ENCODE assay signal across 8 mouse cellular contexts in genomic region chr19:57355451-57356251, GRCm38 (mm10). TPM values are rescaled to one million over a fixed set of nuclear protein-coding genes. Genes with fewer than 3 reads are reported as not detected.
DNase-seq lines count a peak whose midpoint lies in the region; ATAC-seq and TF ChIP-seq lines count a peak whose summit lies in the region.

No protein-coding gene starts in this region.

- no peaks in the 10 kb centered on the region for H3K9me3 ChIP-seq in MEL (replicated peaks; ENCODE audit: insufficient read depth, low read length)
- no peaks in the 10 kb centered on the region for H3K9me3 ChIP-seq in intestine, embryonic 15.5 days

- TF ChIP-seq CTCF in MEL (IDR thresholded peaks at IDR 0.05 in 2 of 3, conservative IDR thresholded peaks at IDR 0.05 in 1 of 3; ENCODE audit: control insufficient read depth in 1 of 3, insufficient read depth in 1 of 3, low read depth in 2 of 3, low read length in 3 of 3, poor library complexity in 1 of 3, severe bottlenecking in 1 of 3) = no peak

- H3K27me3 ChIP-seq in MEL (ENCODE audit: control insufficient read depth in 1 of 2, insufficient read depth in 2 of 2, low read length in 2 of 2) = no peaks in the 10 kb centered on the region
- no peaks in the 10 kb centered on the region for H3K27me3 ChIP-seq in intestine, embryonic 15.5 days (replicated peaks)

- TF ChIP-seq EP300 in MEL (IDR thresholded peaks at IDR 0.05; ENCODE audit: low read depth in 1 of 2, low read length in 2 of 2) = no peak

- H3K36me3 ChIP-seq in MEL (ENCODE audit: control insufficient read depth in 1 of 2, insufficient read depth in 2 of 2, low read length in 2 of 2) = peaks cover 0 to 26% of the 10 kb centered on the region in 2 experiments; a peak in 2 of 4 replicates
- H3K36me3 ChIP-seq in intestine, embryonic 15.5 days = no peaks in the 10 kb centered on the region

- H3K27ac ChIP-seq in MEL (ENCODE audit: control insufficient read depth, low read depth, low read length) = no peak overlapping the region
- H3K27ac ChIP-seq in intestine, embryonic 15.5 days = peak overlapping the region; percentile 76

- no peak for TF ChIP-seq POLR2A in MEL (IDR thresholded peaks at IDR 0.05; ENCODE audit: control insufficient read depth in 1 of 2, insufficient read depth in 1 of 2, low read depth in 1 of 2, low read length in 2 of 2, poor library complexity in 1 of 2)

- ATAC-seq in intestine, embryonic 15.5 days = 0 out of 2 replicates have a peak, but pooled peaks have one; percentile 23
- ATAC-seq in neutrophil, adult 5-6 weeks (ENCODE audit: extremely low read depth, insufficient number of reproducible peaks, low FRiP score, poor library complexity, severe bottlenecking) = peak; percentile 58
- ATAC-seq in frontal cortex, adult (ENCODE audit: low TSS enrichment) = no peak

- TF ChIP-seq RAD21 in MEL (IDR thresholded peaks at IDR 0.05; ENCODE audit: low read depth, low read length) = no peak

- H3K4me2 ChIP-seq in intestine, embryonic 15.5 days (replicated peaks) = peak overlapping the region; percentile 22; the same call in 1 of the 2 replicates

- H3K9ac ChIP-seq in MEL (ENCODE audit: control insufficient read depth, low read depth, low read length, poor library complexity, severe bottlenecking) = no peak overlapping the region
- H3K9ac ChIP-seq in intestine, embryonic 15.5 days = no peak overlapping the region

- WGBS in intestine, embryonic 15.5 days = 47% methylated on average over 16 of the region's 16 CpGs

- DNase-seq in heart, adult 18-20 months = peak; percentile 22 to 59
- DNase-seq in heart, postnatal 4 days = no peak
- peak; percentile 28 for DNase-seq in MEL (ENCODE audit: low read depth, low spot score)
- no peak for DNase-seq in urinary bladder, postnatal 36 days (ENCODE audit: low spot score in 2 of 2)
- no peak for DNase-seq in layer of hippocampus, postnatal 36 days

- H3K79me2 ChIP-seq in MEL (ENCODE audit: control insufficient read depth, insufficient read depth, low read length, poor library complexity) = peaks cover 36% of the 10 kb centered on the region

- peaks cover 7 to 22% of the 10 kb centered on the region in 2 experiments for H3K4me1 ChIP-seq in MEL (ENCODE audit: control insufficient read depth in 1 of 2, insufficient read depth in 2 of 2, low read length in 2 of 2)
- H3K4me1 ChIP-seq in intestine, embryonic 15.5 days (replicated peaks) = peaks cover 29% of the 10 kb centered on the region

- no peak overlapping the region for H3K4me3 ChIP-seq in MEL (ENCODE audit: control insufficient read depth in 1 of 2, insufficient read depth in 1 of 2, low read depth in 2 of 2, low read length in 2 of 2)
- no peak overlapping the region for H3K4me3 ChIP-seq in intestine, embryonic 15.5 days (replicated peaks)

TF ChIP-seq in MEL, 35 proteins besides CTCF, POLR2A, EP300 and RAD21:
- TF ChIP-seq ETS1 (IDR thresholded peaks at IDR 0.05; ENCODE audit: low read depth, low read length) (peak; percentile 13; the same call in 1 of the 2 replicates), KAT2A (conservative IDR thresholded peaks at IDR 0.05; ENCODE audit: low read depth, low read length) (no peak), ELF1 (IDR thresholded peaks at IDR 0.05; ENCODE audit: low read depth, low read length) (no peak)

RNA-seq across cellular contexts. Expression of gene Fam160b1, which starts 4.8 kb away (rescaled TPM):
- total RNA-seq in heart, adult 18-20 months (2021) = 10 to 100 TPM; 10.5 to 11.1 TPM
- 10 to 100 TPM; 18.6 to 19.4 TPM for total RNA-seq in heart, postnatal 4 days (2021)
- total RNA-seq in MEL (2012; rRNA removed) = 8.6 and 8.8 TPM in 2 replicates
- 10 to 100 TPM; 19.0 to 28.3 TPM for polyA plus RNA-seq in MEL (2012; ENCODE audit: insufficient read depth in 1 of 2, insufficient read length in 2 of 2, low read depth in 1 of 2, low replicate concordance in 2 of 2, missing spikeins in 1 of 2)
- 11.7 and 12.8 TPM in 2 replicates for polyA plus RNA-seq in intestine, embryonic 15.5 days (2015; fragmentation: Nextera tagmentation; extraction: Ambion mirVana)
- 36.7 and 39.7 TPM in 2 replicates for total RNA-seq in neutrophil, adult 5-6 weeks (2017)
- 10 to 100 TPM; 23.3 to 25.0 TPM for total RNA-seq in layer of hippocampus, postnatal 36 days (2021)

RNA-seq across cellular contexts. Expression of gene Ablim1, which starts 40.9 kb away (rescaled TPM):
- total RNA-seq in heart, adult 18-20 months (2021) = 100 to 1,000 TPM; 384 to 401 TPM
- total RNA-seq in heart, postnatal 4 days (2021) = 100 to 1,000 TPM; 312 to 353 TPM
- total RNA-seq in MEL (2012; rRNA removed) = not detected in 2 replicates
- not detected for polyA plus RNA-seq in MEL (2012; ENCODE audit: insufficient read depth in 1 of 2, insufficient read length in 2 of 2, low read depth in 1 of 2, low replicate concordance in 2 of 2, missing spikeins in 1 of 2)
- 28.0 and 31.2 TPM in 2 replicates for polyA plus RNA-seq in intestine, embryonic 15.5 days (2015; fragmentation: Nextera tagmentation; extraction: Ambion mirVana)
- 255 TPM in 2 replicates for total RNA-seq in neutrophil, adult 5-6 weeks (2017)
- total RNA-seq in layer of hippocampus, postnatal 36 days (2021) = 10 to 100 TPM; 73.6 to 81.1 TPM

Comparison
In these comparisons a context has a peak if more than half of its experiments do, and no peak if none do; other contexts are left out.
1. DNase-seq: peak in heart, adult 18-20 months (2 of 2) and MEL (single experiment); none in heart, postnatal 4 days (single experiment), urinary bladder, postnatal 36 days (0 of 2) and layer of hippocampus, postnatal 36 days (0 of 2).
2. RNA of gene Ablim1, which starts 40.9 kb away (total RNA-seq): 384 to 401 TPM in heart, adult 18-20 months, 312 to 353 TPM in heart, postnatal 4 days, 255 TPM in neutrophil, adult 5-6 weeks and 73.6 to 81.1 TPM in layer of hippocampus, postnatal 36 days; not detected in MEL; every median in the first group is over 10 times any median in the second.